Mouse (Mus musculus): ENCODE measurements around the gene Fgfr2. TPM values are rescaled to one million over a fixed set of nuclear protein-coding genes. Genes with fewer than 3 reads are reported as not detected.
A peak's percentile ranks its signal among the peaks of the same experiment; 100 is the strongest.

Fgfr2 gene
- polyA plus RNA-seq, 1 experiment from 2014 or later = 24.1 TPM

GRCm38 (mm10) chr7:132599071-132599975 lies 523.8 kb downstream of the Fgfr2 start, which contains the start of gene Nkx1-2:
Nkx1-2 (minus strand) TSS chr7:132599637.
- WGBS = 1% methylated on average over 50 of the region's 52 CpGs
- H3K9ac ChIP-seq (ENCODE audit: low read depth, low read length) = peak within 1 kb of the TSS; percentile 30; the same call in 1 of the 2 replicates

GRCm38 (mm10) chr7:132597251-132598041 lies 525.7 kb downstream of the Fgfr2 start:
- Histone ChIP-seq H3K36me3 (ENCODE audit: control insufficient read depth, insufficient read depth, low read length) (no peaks in the 10 kb centered on the region), H3K9me3 (ENCODE audit: control insufficient read depth, low read length) (no peaks in the 10 kb centered on the region)

More at GRCm38 (mm10) chr7:132599071-132599975, 523.8 kb downstream of the Fgfr2 start, which contains the start of gene Nkx1-2:
- ATAC-seq = peak; percentile 40; the same call in 1 of the 2 replicates
- H3K36me3 ChIP-seq (ENCODE audit: control insufficient read depth, insufficient read depth, low read length) = no peaks in the 10 kb centered on the region
- peaks cover 22% of the 10 kb centered on the region for H3K4me1 ChIP-seq (ENCODE audit: control insufficient read depth, insufficient read depth, low read depth, low read length)
- H3K27me3 ChIP-seq (replicated peaks; ENCODE audit: control insufficient read depth, insufficient read depth, low read length) = peaks cover 52% of the 10 kb centered on the region
- no peak within 1 kb of the TSS for H3K27ac ChIP-seq (ENCODE audit: low read depth, low read length)
- H3K9me3 ChIP-seq (ENCODE audit: control insufficient read depth, low read length) = no peaks in the 10 kb centered on the region
- H3K4me3 ChIP-seq (ENCODE audit: low read length) = peak within 1 kb of the TSS; percentile 45
- H3K4me2 ChIP-seq (ENCODE audit: low read length) = peak within 1 kb of the TSS; percentile 77

DNA sequence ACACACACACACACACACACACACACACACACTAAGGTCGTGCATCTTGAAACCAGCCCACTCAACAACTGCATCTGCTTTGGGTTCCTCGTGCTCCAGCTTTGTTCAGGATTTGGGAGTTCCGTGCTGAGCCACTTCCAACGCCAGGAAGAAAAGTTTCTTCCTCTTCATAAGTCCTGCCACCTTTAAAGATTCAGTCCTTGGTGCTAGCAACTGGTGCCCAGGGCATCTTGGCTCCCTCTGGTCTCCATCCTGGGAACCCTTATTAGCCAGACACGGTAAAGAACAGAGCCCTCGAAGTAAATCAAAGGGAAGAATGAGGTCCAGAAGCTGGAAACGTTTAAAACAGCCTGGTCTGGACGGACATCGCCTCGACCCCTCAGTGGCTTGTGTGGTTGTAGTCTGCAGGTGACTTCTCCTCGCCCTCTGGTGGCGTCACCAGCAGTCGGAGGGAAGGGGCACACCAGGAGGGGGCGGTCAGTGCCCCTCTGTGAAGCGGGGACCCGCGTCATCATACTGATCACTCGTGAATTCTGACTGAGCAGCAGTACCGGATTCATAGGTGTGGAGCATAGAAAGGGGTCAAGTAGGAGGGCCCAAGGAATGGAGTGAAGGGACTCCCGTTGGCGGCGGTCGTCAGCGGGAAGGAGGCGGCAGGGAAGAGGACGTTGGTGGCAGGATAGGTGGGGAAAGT lies 526.4 kb downstream of the Fgfr2 start:
- Histone ChIP-seq H3K4me2 (ENCODE audit: low read length) (peak overlapping the region; percentile 89), H3K27ac (ENCODE audit: low read depth, low read length) (no peak overlapping the region), H3K4me1 (ENCODE audit: control insufficient read depth, insufficient read depth, low read depth, low read length) (peaks cover 22% of the 10 kb centered on the region), H3K27me3 (replicated peaks; ENCODE audit: control insufficient read depth, insufficient read depth, low read length) (peaks cover 45% of the 10 kb centered on the region), H3K9me3 (ENCODE audit: control insufficient read depth, low read length) (no peaks in the 10 kb centered on the region), H3K36me3 (ENCODE audit: control insufficient read depth, insufficient read depth, low read length) (no peaks in the 10 kb centered on the region), H3K4me3 (ENCODE audit: low read length) (peak overlapping the region; percentile 49), H3K9ac (ENCODE audit: low read depth, low read length) (peak overlapping the region; percentile 54; the same call in 1 of the 2 replicates)
- WGBS = 9% methylated on average over 26 of the region's 26 CpGs
- ATAC-seq = no peak

More at GRCm38 (mm10) chr7:132597251-132598041, 525.7 kb downstream of the Fgfr2 start:
- Histone ChIP-seq H3K27me3 (replicated peaks; ENCODE audit: control insufficient read depth, insufficient read depth, low read length) (peaks cover 50% of the 10 kb centered on the region), H3K27ac (ENCODE audit: low read depth, low read length) (no peak overlapping the region), H3K4me2 (ENCODE audit: low read length) (peak overlapping the region; percentile 89), H3K4me3 (ENCODE audit: low read length) (peak overlapping the region; percentile 49), H3K4me1 (ENCODE audit: control insufficient read depth, insufficient read depth, low read depth, low read length) (peaks cover 22% of the 10 kb centered on the region), H3K9ac (ENCODE audit: low read depth, low read length) (peak overlapping the region; percentile 54)
- under 1% methylated on average over 54 of the region's 60 CpGs for WGBS
- 0 out of 2 replicates have a peak, but pooled peaks have one; percentile 37 for ATAC-seq

- WGBS = 93% methylated on average over 3 of the region's 3 CpGs
- no peak overlapping the region for H3K4me3 ChIP-seq (ENCODE audit: low read length)
- no peaks in the 10 kb centered on the region for H3K9me3 ChIP-seq (ENCODE audit: control insufficient read depth, low read length)
- peaks cover 37% of the 10 kb centered on the region for H3K27me3 ChIP-seq (replicated peaks; ENCODE audit: control insufficient read depth, insufficient read depth, low read length)
- ATAC-seq = no peak
- no peak overlapping the region for H3K4me2 ChIP-seq (ENCODE audit: low read length)
- H3K27ac ChIP-seq (ENCODE audit: low read depth, low read length) = no peak overlapping the region
- peaks cover 22% of the 10 kb centered on the region for H3K4me1 ChIP-seq (ENCODE audit: control insufficient read depth, insufficient read depth, low read depth, low read length)
- no peak overlapping the region for H3K9ac ChIP-seq (ENCODE audit: low read depth, low read length)
- no peaks in the 10 kb centered on the region for H3K36me3 ChIP-seq (ENCODE audit: control insufficient read depth, insufficient read depth, low read length)
Measured at GRCm38 (mm10) chr7:132595787-132596186, 527.4 kb downstream of the Fgfr2 start.

- H3K27ac ChIP-seq (ENCODE audit: low read depth, low read length) = no peak overlapping the region
- ATAC-seq = no peak
- 97% methylated on average over 2 of the region's 2 CpGs for WGBS
Measured at GRCm38 (mm10) chr7:132594325-132594724, 528.8 kb downstream of the Fgfr2 start.

DNA sequence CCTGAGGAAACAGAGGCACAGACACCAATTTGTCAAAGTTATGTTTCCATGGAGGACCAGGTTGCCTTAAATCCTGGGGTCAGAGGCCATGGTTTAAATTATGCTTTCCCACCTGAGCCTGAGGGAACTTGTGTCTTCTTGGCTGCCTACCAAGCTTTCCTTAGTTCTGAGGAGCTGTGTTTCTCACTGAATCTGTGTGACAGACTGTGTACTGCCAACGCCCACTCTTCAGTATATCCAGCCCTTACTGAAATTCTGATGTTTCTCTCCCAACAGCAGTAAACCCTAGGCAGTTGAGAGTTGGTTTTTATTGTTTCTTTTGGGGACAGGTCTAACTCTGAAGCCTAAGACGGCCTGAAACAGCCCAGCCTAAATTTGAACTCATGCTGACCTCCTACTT lies 529.4 kb downstream of the Fgfr2 start:
- Histone ChIP-seq H3K9me3 (ENCODE audit: control insufficient read depth, low read length) (no peaks in the 10 kb centered on the region), H3K4me2 (ENCODE audit: low read length) (no peak overlapping the region), H3K9ac (ENCODE audit: low read depth, low read length) (no peak overlapping the region), H3K27ac (ENCODE audit: low read depth, low read length) (no peak overlapping the region), H3K4me3 (ENCODE audit: low read length) (no peak overlapping the region), H3K27me3 (replicated peaks; ENCODE audit: control insufficient read depth, insufficient read depth, low read length) (peaks cover 24% of the 10 kb centered on the region), H3K36me3 (ENCODE audit: control insufficient read depth, insufficient read depth, low read length) (no peaks in the 10 kb centered on the region), H3K4me1 (ENCODE audit: control insufficient read depth, insufficient read depth, low read depth, low read length) (peaks cover 12% of the 10 kb centered on the region)
- WGBS = 64% methylated on average over 2 of the region's 2 CpGs
- ATAC-seq = no peak

More at GRCm38 (mm10) chr7:132594325-132594724, 528.8 kb downstream of the Fgfr2 start:
- Histone ChIP-seq H3K4me2 (ENCODE audit: low read length) (no peak overlapping the region), H3K9ac (ENCODE audit: low read depth, low read length) (no peak overlapping the region), H3K4me3 (ENCODE audit: low read length) (no peak overlapping the region), H3K36me3 (ENCODE audit: control insufficient read depth, insufficient read depth, low read length) (no peaks in the 10 kb centered on the region), H3K4me1 (ENCODE audit: control insufficient read depth, insufficient read depth, low read depth, low read length) (peaks cover 15% of the 10 kb centered on the region), H3K9me3 (ENCODE audit: control insufficient read depth, low read length) (no peaks in the 10 kb centered on the region), H3K27me3 (replicated peaks; ENCODE audit: control insufficient read depth, insufficient read depth, low read length) (peaks cover 26% of the 10 kb centered on the region)

GRCm38 (mm10) chr7:132589610-132590009 lies 533.5 kb downstream of the Fgfr2 start:
- Histone ChIP-seq H3K4me1 (ENCODE audit: control insufficient read depth, insufficient read depth, low read depth, low read length) (no peaks in the 10 kb centered on the region), H3K36me3 (ENCODE audit: control insufficient read depth, insufficient read depth, low read length) (no peaks in the 10 kb centered on the region), H3K9ac (ENCODE audit: low read depth, low read length) (no peak overlapping the region), H3K27ac (ENCODE audit: low read depth, low read length) (no peak overlapping the region), H3K4me2 (ENCODE audit: low read length) (no peak overlapping the region), H3K27me3 (replicated peaks; ENCODE audit: control insufficient read depth, insufficient read depth, low read length) (no peaks in the 10 kb centered on the region), H3K4me3 (ENCODE audit: low read length) (no peak overlapping the region), H3K9me3 (ENCODE audit: control insufficient read depth, low read length) (no peaks in the 10 kb centered on the region)
- no peak for ATAC-seq
- 66% methylated on average over 5 of the region's 5 CpGs for WGBS

DNA sequence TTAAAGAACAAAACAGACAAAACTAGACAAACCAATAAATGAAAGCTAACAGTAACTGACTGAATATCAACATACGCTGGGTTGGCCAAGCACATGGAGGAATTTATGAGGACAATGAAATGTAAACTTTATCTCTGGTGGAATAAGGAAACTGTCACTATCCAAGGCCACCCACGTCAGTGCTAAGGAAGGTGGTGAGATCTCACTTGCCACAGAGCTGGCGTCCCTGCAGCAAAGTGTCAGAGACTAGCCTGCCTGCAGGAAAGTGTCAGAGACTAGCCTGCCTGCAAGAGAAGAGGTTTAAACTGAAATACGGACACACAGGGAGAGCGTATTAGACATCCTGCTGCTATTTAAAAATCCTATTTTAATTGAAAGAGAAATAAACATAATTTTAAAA lies 536.0 kb downstream of the Fgfr2 start:
- WGBS = 76% methylated on average over 5 of the region's 5 CpGs
- H3K4me3 ChIP-seq (ENCODE audit: low read length) = no peak overlapping the region
- no peak for ATAC-seq
- no peak overlapping the region for H3K4me2 ChIP-seq (ENCODE audit: low read length)
- H3K4me1 ChIP-seq (ENCODE audit: control insufficient read depth, insufficient read depth, low read depth, low read length) = no peaks in the 10 kb centered on the region
- H3K27ac ChIP-seq (ENCODE audit: low read depth, low read length) = no peak overlapping the region
- H3K9me3 ChIP-seq (ENCODE audit: control insufficient read depth, low read length) = no peaks in the 10 kb centered on the region
- H3K27me3 ChIP-seq (replicated peaks; ENCODE audit: control insufficient read depth, insufficient read depth, low read length) = no peaks in the 10 kb centered on the region
- no peaks in the 10 kb centered on the region for H3K36me3 ChIP-seq (ENCODE audit: control insufficient read depth, insufficient read depth, low read length)
- H3K9ac ChIP-seq (ENCODE audit: low read depth, low read length) = no peak overlapping the region
